Mouse (Mus musculus): Measurements from ENCODE around the gene Gm44596. TPM values are rescaled to one million over a fixed set of nuclear protein-coding genes. Genes with fewer than 3 reads are reported as not detected.

The Gm44596 gene
- total RNA-seq (2021), result not detected
- long read RNA-seq, experiment 1, partial matches to known transcripts, result 1 of 5 reads
- long read RNA-seq, experiment 1, other reads (novel, unspliced or antisense), result 4 of 5 reads
- long read RNA-seq, experiment 2, partial matches to known transcripts, result 0 of 2 reads
- long read RNA-seq, experiment 2, other reads (novel, unspliced or antisense), result 2 of 2 reads

DNA sequence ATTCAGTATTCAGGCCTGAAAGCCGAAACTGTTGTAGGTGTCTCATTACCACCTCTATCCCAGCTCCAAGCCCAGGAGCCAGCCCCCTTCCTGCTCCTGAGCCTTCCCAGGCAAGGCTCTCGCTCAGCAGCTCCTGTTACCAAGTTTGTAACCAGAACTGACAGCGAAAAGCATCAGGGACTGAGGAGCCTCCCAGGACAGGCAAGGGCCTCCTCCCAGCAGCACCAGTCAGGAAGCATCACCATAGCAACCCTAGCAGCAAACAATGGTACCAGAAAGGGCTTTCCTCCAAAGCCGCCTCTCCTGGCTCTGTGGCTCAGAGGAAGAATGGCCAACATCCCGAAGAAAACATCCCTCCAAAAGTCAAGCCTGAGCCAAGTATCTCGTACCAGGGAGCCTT lies at the start of gene Gm44596, which contains the start of gene Tex52:
Gm44596 (plus strand) TSS at position 312 of the 400 bp plus-strand sequence.
Tex52 (plus strand) TSS at position 265 of the 400 bp plus-strand sequence.
- no peak for DNase-seq (ENCODE audit: low spot score in 2 of 2)

DNA sequence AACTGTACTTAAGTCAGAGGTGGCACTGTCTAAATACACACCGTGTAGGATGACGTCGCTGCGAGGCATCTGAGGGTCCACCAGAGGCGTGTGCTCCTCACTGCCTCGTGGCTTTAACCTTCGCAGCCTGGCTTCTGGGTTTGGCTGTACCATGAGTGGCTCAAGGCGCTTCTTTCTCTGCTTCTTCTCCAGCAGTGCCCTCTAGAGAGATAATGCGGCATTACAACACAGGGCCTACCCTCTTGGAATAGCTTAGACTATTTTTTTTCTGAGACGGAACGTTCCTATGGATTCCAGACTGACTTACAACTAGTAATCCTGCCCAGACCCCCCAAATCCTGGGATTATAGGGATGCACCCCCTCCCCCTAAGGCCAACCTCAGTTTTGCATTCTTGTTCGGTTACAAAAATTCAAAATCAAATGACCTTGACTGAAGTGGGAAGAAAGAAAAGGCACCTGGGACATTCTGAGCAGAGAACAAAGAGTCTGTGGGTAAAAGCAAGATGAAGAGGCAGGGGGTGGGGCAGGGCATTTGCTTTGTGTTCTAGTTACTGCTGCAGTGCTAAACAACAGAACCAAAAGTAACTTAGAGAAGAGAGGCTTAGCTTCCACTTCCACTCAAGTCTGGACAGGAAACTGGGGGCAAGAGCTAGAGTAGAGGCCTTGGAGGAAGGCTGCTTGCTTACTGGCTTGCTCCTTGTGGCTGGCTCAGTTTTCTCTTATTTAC lies 40.7 kb upstream of the Gm44596 start:
- DNase-seq (ENCODE audit: low spot score in 2 of 2), result peak; percentile 14 to 28

DNA sequence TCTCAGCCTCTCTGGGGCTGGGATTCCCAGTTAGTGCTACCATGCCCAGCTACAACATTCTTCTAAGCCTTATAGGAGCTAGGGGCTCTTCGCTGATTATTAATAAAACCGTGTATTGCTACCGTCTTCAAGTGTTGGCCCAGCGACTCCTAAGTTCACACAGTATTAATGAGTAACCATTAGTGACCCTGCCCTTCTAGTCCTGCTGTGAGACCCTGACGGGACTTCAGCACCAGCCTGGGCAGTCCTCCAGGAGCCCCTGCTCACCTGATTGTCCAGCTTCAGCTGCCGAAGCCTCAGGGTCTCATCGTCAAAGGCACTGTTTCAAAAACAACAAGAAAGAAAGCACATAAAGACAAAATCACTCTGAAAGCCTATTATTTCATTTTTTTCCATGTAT lies 37.8 kb upstream of the Gm44596 start:
- DNase-seq (ENCODE audit: low spot score in 2 of 2), result no peak

DNA sequence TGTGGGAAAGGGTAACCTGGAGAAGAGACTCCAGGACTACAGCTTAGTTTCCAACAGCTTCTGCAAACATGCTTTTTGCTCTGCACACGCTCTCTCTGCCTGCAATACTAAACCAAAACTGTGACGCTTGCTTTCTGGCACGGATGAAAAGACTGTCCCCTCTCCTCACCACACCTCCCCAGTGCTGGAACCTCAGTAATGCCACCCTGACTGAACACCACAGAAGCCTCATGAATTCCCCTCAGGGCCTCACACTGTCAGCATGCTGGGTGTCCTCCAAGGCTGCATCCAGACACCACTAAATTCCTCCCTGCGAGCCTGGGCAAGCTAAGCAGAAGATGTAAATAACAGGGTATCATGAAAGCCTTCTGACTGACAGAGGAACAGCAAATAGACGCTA lies 36.4 kb upstream of the Gm44596 start:
- DNase-seq (ENCODE audit: low spot score in 2 of 2), result no peak

DNA sequence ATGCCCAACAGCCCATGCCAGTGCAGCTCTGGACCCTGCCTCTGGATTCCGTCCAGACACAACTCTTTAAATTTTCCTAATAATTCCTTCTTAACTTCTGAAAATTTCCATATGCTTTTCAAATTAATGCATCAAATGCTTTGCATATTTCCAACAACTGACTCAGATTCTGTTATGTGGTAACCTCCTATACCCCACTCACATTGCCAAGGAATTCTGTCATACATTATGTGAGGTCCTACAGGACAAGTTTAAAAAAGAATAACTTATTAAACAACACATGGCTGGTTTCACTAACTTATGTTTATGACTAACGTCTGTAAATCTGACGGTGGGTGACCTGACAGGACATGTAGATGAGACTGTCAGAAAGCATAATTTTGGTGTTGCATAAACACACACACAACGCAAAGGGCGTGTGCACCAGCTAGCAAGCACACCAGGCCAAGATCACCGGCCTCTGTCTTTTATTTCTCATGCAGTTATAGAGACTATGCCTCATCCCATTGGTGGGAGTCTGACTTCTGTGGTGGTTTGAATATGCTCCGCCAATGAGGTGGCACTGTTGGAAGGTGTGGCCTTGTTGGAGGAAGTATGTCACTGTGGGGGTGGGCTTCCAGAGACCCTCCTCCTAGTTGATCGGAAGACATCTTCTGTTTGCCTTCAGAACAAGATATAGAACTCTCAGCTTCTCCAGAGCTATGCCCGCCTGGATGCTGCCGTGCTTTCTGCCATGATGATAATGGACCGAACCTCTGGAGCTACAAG lies 33.2 kb upstream of the Gm44596 start:
- no peak for DNase-seq (ENCODE audit: low spot score in 2 of 2)

DNA sequence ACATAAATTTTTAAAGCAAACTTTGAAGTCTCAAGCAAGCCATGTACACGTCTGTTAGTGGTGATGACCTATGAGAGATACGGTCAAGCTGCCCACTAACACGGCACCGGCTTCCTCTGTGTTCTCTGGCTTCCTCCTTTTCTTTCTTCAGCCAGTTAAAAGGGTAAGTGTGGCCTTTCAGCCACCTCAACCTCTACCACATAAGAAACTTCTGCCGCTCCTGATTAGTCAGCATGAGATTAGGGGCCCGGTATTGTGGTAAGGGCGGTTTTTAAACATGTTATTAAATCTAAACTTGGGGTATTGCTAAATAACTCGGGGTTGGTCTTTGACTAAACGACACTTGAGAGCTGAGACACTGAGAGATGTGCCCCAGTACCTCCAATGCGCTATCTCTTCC lies 29.7 kb upstream of the Gm44596 start:
- no peak for DNase-seq (ENCODE audit: low spot score in 2 of 2)

DNA sequence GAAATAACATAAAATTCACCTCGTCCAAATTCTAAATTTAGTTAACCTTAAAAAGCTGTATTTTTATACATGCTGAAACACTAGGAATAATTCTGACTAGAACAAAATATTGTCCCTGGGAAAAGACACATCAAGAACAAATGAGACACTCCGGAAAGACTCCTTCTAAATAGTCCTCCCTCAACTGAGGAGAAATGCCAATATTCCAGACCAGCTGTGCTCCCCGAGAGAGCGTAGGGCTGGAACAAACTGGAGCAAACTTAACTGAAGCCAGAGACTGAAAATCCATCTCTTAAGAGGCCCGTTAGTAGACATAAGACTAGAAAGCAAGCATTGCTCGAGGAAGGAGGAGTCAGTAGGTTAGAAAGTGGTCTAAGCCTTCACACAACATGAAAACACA lies 28.5 kb upstream of the Gm44596 start:
- no peak for DNase-seq (ENCODE audit: low spot score in 2 of 2)

DNA sequence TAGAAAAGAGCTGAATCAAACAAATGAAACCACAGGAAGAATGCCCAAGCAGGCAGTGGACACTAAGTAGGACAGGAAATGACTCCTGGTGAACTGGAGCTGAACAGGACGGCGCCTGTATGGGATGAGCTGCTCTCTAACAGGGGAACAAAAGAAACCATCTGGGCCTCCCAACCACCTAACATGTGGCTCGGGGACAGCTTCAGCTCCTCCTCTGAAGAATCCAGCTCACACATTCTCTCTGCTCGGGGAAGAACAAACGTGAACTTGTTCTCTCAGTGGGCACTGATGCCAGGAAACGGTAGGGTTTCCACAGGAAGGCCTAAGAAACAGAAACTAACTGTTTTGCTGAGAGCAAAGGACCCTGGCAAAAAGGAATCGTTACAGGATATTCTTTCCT lies 25.6 kb upstream of the Gm44596 start:
- no peak for DNase-seq (ENCODE audit: low spot score in 2 of 2)

DNA sequence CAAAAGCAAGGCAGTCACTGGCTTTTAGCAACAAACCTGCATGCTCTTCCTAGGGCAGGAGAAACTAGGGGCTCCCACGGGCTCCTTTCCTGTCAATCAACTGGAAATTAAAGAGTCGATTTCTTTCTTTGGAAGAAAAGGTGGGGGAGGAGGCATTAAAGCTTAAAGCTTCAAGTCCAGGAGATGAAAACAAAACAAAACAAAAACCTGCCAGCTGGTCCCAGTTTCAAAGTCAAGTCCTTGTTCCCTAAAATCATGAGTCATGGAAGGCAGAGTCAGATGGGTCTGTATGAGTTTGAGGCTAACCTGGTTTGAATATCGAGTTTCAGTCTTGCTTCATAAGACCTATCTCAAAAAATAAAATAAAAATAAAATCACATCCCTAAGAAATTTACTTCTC lies 21.2 kb upstream of the Gm44596 start:
- no peak for DNase-seq (ENCODE audit: low spot score in 2 of 2)

DNA sequence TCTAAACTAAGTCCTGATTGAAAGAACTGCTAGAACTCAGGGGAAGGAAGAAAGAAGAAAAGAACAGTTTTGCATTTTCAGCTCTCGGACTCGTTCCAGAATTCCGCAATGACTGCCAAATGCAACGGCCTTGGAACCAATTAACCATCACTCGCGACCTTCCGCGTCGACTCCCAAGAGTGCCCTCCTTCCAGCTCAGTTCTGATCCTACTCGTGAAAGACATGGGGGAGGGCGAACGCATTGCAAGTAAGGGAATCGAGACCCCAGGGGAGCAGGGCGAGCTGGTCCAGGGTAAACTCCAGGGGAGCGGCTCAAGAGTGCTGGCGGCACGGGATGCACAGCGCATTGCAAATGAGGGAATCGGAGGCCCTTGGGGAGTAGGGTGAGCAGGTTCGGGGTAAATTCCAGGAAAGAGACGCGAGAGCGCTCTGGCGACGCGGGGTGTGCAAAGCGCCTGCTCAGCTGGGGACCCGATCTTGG lies 20.1 kb upstream of the Gm44596 start:
- peak; percentile 14 to 45 for DNase-seq (ENCODE audit: low spot score in 2 of 2)

DNA sequence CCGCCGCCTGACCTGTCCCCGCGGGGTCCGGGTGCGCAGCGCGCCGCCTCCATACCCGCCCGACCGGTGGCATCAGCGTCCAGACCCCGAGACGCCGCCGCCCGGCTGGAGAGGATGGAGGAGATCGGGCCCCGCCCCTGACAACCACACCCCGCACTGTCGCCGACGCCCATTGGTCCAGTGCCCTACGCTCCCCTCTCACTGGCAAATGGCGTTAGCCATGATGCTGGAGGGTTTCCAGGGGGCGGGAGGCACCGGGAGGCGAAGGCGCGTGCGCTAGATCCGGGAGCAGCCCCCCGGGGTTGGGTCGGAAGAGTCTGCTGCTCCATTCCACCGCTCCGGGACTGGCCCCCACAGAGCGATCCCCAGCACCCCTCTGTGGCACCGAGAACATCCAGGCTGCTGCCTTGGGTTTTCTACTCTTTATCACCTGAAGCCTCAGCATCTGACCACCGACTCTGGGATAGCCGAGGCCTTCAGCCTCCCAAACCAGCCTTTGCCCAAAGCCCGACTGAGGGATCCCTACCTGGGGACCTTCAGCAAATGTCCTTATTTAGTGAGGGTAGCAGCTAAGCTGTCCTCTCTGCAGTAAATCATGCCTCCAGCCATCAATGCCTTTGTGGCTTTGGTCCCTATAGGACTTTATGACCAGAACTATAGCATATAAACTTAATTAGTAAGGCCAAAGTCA lies 19.4 kb upstream of the Gm44596 start, which contains the start of gene Tulp3:
Tulp3 (minus strand) TSS at position 126 of the 691 bp plus-strand sequence.
- DNase-seq (ENCODE audit: low spot score in 2 of 2), result peak; percentile 89 to 90

DNA sequence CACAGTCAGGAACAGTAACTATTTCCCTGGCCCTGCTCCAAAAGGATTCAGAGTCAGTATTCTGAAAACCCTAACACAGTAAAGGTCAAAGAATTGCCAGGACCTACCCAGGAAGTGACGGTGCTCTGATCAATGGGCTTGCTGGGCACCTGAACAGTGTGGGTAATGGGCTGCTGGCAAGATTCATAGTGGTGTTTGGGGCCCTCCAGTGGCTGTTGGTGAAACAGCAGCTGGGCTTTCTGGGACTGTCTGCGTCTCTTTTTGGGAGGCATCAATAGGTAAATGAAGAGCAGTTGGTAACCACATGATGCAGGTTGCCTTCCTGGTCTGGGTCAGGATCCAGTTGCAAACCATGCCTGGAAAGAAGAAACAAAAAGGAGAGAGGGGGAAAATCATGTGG lies 16.3 kb upstream of the Gm44596 start:
- DNase-seq (ENCODE audit: low spot score in 2 of 2), result peak; percentile 36 to 46

DNA sequence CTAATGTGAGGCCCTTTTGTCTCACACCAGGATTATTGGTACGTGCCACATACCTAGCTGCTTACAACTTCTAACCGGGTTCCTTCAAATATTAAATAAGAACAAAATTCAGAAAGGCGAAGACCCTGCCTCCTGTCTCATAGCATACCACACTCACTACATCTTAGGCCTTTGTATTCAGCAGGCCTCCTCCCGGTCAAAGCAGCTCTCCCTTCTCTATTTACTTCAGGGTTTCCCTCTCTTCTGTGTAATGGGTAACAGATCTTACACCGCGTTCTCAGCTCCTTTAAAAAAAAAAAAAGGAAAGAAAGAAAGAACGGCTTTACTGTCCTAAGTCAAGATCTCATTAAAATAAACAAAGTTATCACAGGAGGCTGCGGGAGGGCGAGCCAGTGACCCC lies 13.4 kb upstream of the Gm44596 start:
- DNase-seq (ENCODE audit: low spot score in 2 of 2), result no peak

DNA sequence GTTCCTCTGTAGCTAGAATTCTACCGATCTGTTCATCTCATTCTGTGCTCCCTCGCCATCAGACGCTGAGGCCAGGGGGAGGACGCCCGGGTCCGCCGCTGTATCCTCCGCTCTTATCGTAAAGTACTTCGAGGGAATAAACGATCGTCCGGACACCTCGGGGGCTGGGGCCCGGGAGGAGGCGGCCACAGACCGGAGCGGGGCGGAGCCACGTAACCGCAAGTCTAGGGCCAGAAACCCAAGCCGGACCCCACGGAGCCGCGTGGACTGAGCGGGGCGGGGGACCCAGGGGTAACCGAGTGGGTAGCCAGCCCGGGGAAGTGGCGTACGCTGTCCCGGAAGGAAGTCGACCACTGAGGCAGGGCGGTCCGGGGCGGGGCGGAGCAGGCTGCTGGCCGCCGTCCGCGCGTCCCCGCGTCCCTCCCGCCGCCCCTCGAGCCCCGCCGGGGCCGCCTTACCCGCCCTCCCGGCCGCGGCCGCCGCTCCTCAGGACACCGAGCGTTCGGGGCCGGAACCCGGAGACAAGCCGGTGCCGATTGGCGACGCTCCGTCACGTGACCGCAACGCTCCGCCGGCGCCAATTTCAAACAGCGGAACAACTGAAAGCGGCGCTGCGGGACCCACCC lies 12.8 kb upstream of the Gm44596 start, which contains the start of the genes Rhno1 and Foxm1:
Rhno1 (minus strand) TSS at position 531 of the 626 bp plus-strand sequence.
Foxm1 (plus strand) TSS at position 587 of the 626 bp plus-strand sequence.
- peak; percentile 67 to 80 for DNase-seq (ENCODE audit: low spot score in 2 of 2)

DNA sequence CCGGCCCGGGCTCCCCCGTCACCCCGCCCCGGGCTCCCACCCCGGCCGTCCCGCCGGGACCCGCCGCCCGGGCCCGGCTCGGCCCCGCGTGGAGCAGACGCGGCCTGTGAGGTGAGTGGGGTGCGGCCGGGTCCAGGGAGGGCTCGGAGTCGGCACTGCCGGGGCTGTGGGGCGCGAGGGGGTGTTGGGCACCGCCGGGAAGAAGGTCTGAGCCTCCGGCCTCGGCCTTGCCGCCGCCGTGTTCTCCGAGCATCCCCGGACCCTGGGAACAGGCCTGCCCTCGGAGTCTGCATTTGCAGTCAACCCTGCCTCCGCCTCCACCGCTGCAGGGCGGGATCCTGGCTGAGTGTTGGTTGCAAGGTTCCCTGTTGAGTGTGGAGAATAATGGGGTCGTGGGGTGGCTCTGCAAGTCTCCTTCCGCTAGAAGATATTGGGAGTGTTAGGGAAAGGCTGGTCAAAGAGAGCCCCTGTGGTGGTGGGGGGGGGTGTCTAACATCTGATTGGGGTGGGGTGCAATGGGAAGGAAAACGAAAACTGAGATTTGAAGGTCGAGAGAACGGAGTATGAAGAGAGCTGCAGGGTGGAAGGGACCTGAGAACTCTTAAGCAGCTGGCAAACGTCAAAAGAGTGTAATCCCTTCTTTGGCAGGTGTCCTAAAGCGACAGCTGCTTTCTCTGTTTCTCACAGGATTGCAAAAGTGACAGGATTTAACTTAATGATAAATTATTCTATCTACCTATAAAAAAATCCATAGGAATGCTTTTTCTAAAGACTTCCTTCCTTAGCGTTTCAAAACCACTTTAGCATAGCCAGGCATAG lies 12.1 kb upstream of the Gm44596 start:
- peak in 1 of 2 experiments; percentile 16 for DNase-seq (ENCODE audit: low spot score in 2 of 2)

DNA sequence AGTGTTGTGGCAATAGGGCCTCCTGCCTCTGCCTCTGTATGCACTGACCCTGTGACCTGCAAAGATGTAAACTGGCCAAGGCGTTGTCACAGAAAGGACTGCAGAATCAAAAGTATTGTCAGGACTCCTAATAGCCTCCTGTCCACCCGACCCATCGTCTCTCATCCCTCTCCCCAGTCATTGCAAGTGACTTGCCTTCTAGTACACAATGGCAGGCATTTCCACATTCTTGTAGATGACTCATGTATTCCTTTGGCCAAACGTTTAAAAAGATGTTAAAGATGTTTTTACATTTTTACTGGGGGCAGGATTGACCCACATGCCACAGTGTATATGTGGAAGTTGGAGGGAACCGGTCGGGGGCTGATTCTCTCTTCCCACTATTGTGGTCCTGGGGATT lies 10.6 kb upstream of the Gm44596 start:
- no peak for DNase-seq (ENCODE audit: low spot score in 2 of 2)

DNA sequence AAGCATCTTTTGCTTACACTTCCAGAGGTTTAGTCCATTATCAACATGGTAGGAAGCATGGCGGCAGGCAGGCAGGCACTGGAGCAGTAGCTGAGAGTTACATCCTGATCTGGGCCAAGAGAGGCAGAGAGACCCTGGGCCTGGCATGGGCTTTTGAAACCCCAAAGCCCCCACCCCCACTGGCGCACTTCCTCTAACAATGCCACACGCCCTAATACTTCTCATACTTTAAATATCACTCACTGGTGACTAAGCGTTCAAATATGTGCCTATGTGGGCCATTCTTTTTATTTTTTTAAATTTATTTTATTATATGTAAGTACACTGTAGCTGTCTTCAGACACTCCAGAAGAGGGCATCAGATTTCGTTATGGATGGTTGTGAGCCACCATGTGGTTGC lies 8.8 kb upstream of the Gm44596 start:
- no peak for DNase-seq (ENCODE audit: low spot score in 2 of 2)

DNA sequence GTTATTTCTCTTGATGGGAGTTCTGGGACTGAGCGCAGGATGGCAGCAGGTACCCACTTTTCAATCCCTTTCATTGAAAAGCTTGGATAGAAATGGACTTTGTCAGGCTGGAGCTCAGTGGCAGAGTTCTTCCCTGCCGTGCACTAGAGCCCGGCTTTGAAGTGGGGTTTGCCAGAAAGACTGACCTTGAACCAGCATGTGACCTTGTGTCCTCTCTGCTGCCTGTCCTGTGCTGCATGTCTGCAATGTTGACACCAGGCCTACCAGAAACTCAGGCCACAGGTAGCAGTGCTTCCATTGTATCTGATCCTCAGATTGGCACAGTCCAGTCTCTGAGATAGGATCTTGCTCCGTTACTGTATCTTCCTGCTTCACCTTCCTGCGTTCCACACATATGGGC lies 5.3 kb upstream of the Gm44596 start:
- no peak for DNase-seq (ENCODE audit: low spot score in 2 of 2)

DNA sequence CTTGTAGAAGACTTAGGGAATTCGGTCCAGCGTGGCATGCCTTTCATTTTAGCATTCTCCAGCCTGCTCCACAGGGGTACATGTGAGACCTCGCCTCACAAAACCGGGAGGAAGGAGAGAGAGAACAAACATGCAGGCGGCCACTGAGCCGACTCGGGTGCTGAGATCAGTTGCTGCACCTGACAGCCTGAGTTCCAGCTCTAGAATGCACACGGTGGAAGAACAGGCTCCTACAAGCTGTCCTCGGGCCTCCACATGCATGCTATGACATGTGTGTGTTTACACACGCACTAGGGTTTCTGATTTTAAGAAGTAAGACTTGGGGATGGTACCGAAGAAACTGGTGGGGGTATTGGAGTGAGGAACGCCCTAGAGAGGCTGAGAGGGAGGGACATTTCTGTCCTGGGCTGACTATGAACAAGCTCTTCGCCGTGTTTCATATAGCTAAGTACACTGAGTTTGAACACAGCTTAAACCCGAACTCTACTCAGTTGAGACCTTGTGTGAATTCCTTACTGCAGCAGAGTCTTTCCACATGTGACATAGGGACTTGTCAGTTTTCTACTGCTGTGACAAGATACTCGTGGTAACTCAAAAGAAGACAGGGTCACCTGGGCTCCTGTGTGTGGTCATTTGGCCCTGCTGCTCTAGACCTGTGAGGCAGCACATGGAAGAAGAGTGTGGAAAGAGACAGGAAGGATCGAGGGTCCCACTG lies 1.2 kb downstream of the Gm44596 start:
- no peak for DNase-seq (ENCODE audit: low spot score in 2 of 2)
